ENCODE assay signal across 16 mouse cellular contexts in genomic region chr7:115382876-115383275, GRCm38 (mm10).
DNase-seq lines count a peak whose midpoint lies in the region; ATAC-seq and TF ChIP-seq lines count a peak whose summit lies in the region.
"Had no signal": no experiment of that assay in that cellular context is flagged by ENCODE, and none has a peak within 500 bp of the region (broad histone marks: within the 10 kb centered on the region; RNA-seq: fewer than 3 reads in every experiment).

No protein-coding gene starts in this region.

- H3K27me3 ChIP-seq in kidney, adult 2 months (replicated peaks; ENCODE audit: control insufficient read depth, insufficient read depth, low read length), result no peaks in the 10 kb centered on the region; the same call in 1 of the 2 replicates
- H3K27me3 ChIP-seq in neural tube, embryonic 15.5 days (replicated peaks), result no peaks in the 10 kb centered on the region
- H3K27me3 ChIP-seq in embryonic facial prominence, embryonic 10.5 days (replicated peaks; ENCODE audit: low read depth, poor library complexity, severe bottlenecking), result peaks cover 13% of the 10 kb centered on the region; the same call in 1 of the 2 replicates
- no peaks in the 10 kb centered on the region for H3K27me3 ChIP-seq in limb, embryonic 13.5 days
- H3K27me3 ChIP-seq: lung, embryonic 15.5 days; stomach, embryonic 15.5 days had no signal

- TF ChIP-seq CTCF in kidney, adult 2 months (conservative IDR thresholded peaks at IDR 0.05; ENCODE audit: insufficient read depth, insufficient read length, low read depth, low read length), result no peak

- no peaks in the 10 kb centered on the region for H3K36me3 ChIP-seq in kidney, adult 2 months (ENCODE audit: control insufficient read depth, insufficient read depth, low read length)
- no peaks in the 10 kb centered on the region for H3K36me3 ChIP-seq in neural tube, embryonic 15.5 days
- no peaks in the 10 kb centered on the region for H3K36me3 ChIP-seq in embryonic facial prominence, embryonic 10.5 days (replicated peaks)
- no peaks in the 10 kb centered on the region for H3K36me3 ChIP-seq in limb, embryonic 13.5 days
- H3K36me3 ChIP-seq: heart, embryonic 10.5 days; lung, embryonic 15.5 days; stomach, embryonic 15.5 days had no signal

- no peak for ATAC-seq in neural tube, embryonic 15.5 days (ENCODE audit: low FRiP score)
- ATAC-seq in limb, embryonic 13.5 days (ENCODE audit: low FRiP score, low read depth), result no peak
- no peak for ATAC-seq in CD4-positive, CD25-positive, alpha-beta regulatory T cell, adult 4 months

- 74% methylated on average over 2 of the region's 2 CpGs for whole genome bisulfite sequencing in kidney, adult 2 months
- WGBS in neural tube, embryonic 15.5 days, result 42% methylated on average over 2 of the region's 2 CpGs
- WGBS in embryonic facial prominence, embryonic 10.5 days, result 35% methylated on average over 2 of the region's 2 CpGs
- WGBS in limb, embryonic 13.5 days, result 51% methylated on average over 2 of the region's 2 CpGs

- no peaks in the 10 kb centered on the region for H3K9me3 ChIP-seq in neural tube, embryonic 15.5 days (replicated peaks)
- no peaks in the 10 kb centered on the region for H3K9me3 ChIP-seq in embryonic facial prominence, embryonic 10.5 days
- H3K9me3 ChIP-seq in limb, embryonic 13.5 days, result no peaks in the 10 kb centered on the region
- H3K9me3 ChIP-seq: heart, embryonic 10.5 days; lung, embryonic 15.5 days; stomach, embryonic 15.5 days had no signal

- no peak overlapping the region for H3K9ac ChIP-seq in neural tube, embryonic 15.5 days (replicated peaks)
- H3K9ac ChIP-seq in limb, embryonic 13.5 days, result no peak overlapping the region
- H3K9ac ChIP-seq: lung, embryonic 15.5 days; stomach, embryonic 15.5 days had no signal

- no peak overlapping the region for H3K4me3 ChIP-seq in kidney, adult 2 months (ENCODE audit: insufficient read depth, low read depth, low read length)
- H3K4me3 ChIP-seq in neural tube, embryonic 15.5 days (replicated peaks), result no peak overlapping the region
- H3K4me3 ChIP-seq in embryonic facial prominence, embryonic 10.5 days, result no peak overlapping the region
- H3K4me3 ChIP-seq in limb, embryonic 13.5 days, result no peak overlapping the region
- H3K4me3 ChIP-seq: heart, embryonic 10.5 days; lung, embryonic 15.5 days; stomach, embryonic 15.5 days had no signal

- no peak for TF ChIP-seq POLR2A in kidney, adult 2 months (IDR thresholded peaks at IDR 0.05; ENCODE audit: low read depth, low read length)

- no peaks in the 10 kb centered on the region for H3K4me1 ChIP-seq in kidney, adult 2 months (ENCODE audit: control insufficient read depth, insufficient read depth, low read length)
- H3K4me1 ChIP-seq in neural tube, embryonic 15.5 days, result peaks cover 15% of the 10 kb centered on the region; the same call in 1 of the 2 replicates
- H3K4me1 ChIP-seq in embryonic facial prominence, embryonic 10.5 days, result peaks cover 38% of the 10 kb centered on the region
- peaks cover 35% of the 10 kb centered on the region for H3K4me1 ChIP-seq in limb, embryonic 13.5 days

- DNase-seq in kidney, adult 2 months, result peak; percentile 41
- DNase-seq in kidney, postnatal 4 days, result no peak
- no peak for DNase-seq in neural tube, embryonic 10.5 days (ENCODE audit: extremely low spot score, low spot score)
- no peak for DNase-seq in embryonic facial prominence, embryonic 10.5 days (ENCODE audit: low spot score)
- no peak for DNase-seq in thymus, postnatal 10 days (ENCODE audit: low spot score in 2 of 2)
- DNase-seq: adrenal gland, adult 2 months; cerebellum, postnatal 14 days; gastrocnemius, postnatal 10 days; thymus, postnatal 25 days had no signal

- no peak overlapping the region for H3K27ac ChIP-seq in kidney, adult 2 months (ENCODE audit: insufficient read depth, low read depth, low read length)
- 0 out of 2 replicates have a peak overlapping the region, but pooled peaks have one; percentile 10 for H3K27ac ChIP-seq in neural tube, embryonic 15.5 days (replicated peaks)
- H3K27ac ChIP-seq in embryonic facial prominence, embryonic 10.5 days (replicated peaks), result peak overlapping the region; percentile 42; the same call in 1 of the 2 replicates
- peak overlapping the region; percentile 80 for H3K27ac ChIP-seq in limb, embryonic 13.5 days
- H3K27ac ChIP-seq: heart, embryonic 10.5 days; lung, embryonic 15.5 days; stomach, embryonic 15.5 days had no signal

- H3K4me2 ChIP-seq in neural tube, embryonic 15.5 days, result no peak overlapping the region
- H3K4me2 ChIP-seq in limb, embryonic 13.5 days (replicated peaks), result no peak overlapping the region
- H3K4me2 ChIP-seq: liver, embryonic 11.5 days; lung, embryonic 15.5 days; stomach, embryonic 15.5 days had no signal
